Mouse (Mus musculus) testis, adult 2 months (tissue): ENCODE measurements around the gene Astn2.

Experiments
- CTCF ChIP-seq: fragments of 200-500 bp; IDR thresholded peaks from 2 replicates; pipeline ENCODE4 v1.5.1; 2012; ENCODE audit warnings: low read depth, mild to moderate bottlenecking, inconsistent platforms, low read length, moderate library complexity; ENCODE audit not compliant: control insufficient read depth, insufficient read depth, insufficient replicate concordance
- POLR2A ChIP-seq: fragments of 200-500 bp; IDR thresholded peaks from 2 replicates; pipeline ENCODE4 v1.6.1; 2012; ENCODE audit warnings: low read depth, mild to moderate bottlenecking, inconsistent platforms, low read length, moderate library complexity; ENCODE audit not compliant: control insufficient read depth

DNA sequence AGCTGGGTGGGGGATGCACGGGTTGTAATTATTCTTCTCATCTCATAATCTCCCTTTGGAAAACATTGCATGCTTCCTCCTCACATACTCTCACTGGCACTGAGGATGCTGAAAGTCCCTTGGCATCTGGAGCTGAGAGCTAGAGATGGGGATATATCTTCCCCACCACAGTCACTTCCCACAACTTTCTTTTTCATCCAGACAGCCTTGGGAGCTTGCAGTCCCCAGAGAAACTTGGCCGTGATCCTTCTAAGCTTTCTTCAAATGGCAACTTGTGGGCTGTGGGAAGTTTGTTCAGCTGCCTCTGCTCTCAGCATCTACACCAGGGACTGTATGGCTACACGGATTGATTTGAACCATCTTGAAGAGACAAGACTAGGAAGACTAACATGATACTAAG lies 428.2 kb downstream of the Astn2 start:
- TF ChIP-seq POLR2A: no peak
- TF ChIP-seq CTCF: no peak
